Mouse (Mus musculus) limb, embryonic 14.5 days (tissue): Measurements from ENCODE around the gene Ssr1. TPM values are rescaled to one million over a fixed set of nuclear protein-coding genes. Genes with fewer than 3 reads are reported as not detected.

Experiments
- ATAC-seq: fragments of 200-750 bp; cut with Nextera tagmentation; 2 replicates; pipeline ENCODE4 v1.8.0; 2017; ENCODE audit warnings: low read depth, moderate number of reproducible peaks, moderate TSS enrichment; ENCODE audit not compliant: low FRiP score
- DNase-seq: peaks from one replicate; pipeline ENCODE4 v3.0.0-alpha.2; 2015; ENCODE audit warnings: low spot score
- H3K27ac ChIP-seq: fragments of 300-500 bp; sonication (generic); replicated peaks from 2 replicates; pipeline ENCODE4 v1.5.1; 2014; ENCODE audit warnings: low read depth, mild to moderate bottlenecking, low read length, moderate library complexity, mixed read lengths
- H3K27me3 ChIP-seq: fragments of 300-500 bp; sonication (generic); 2 replicates; pipeline ENCODE4 v1.6.1; 2014; ENCODE audit warnings: low read length, mixed read lengths; ENCODE audit not compliant: control insufficient read depth, insufficient read depth
- H3K36me3 ChIP-seq: fragments of 300-500 bp; sonication (generic); 2 replicates; pipeline ENCODE4 v1.6.1; 2014; ENCODE audit warnings: mild to moderate bottlenecking, low read length, moderate library complexity, mixed read lengths; ENCODE audit not compliant: control insufficient read depth, insufficient read depth
- H3K4me1 ChIP-seq: fragments of 300-500 bp; sonication (generic); 2 replicates; pipeline ENCODE4 v1.6.1; 2014; ENCODE audit warnings: antibody characterized with exemption, low read length, mixed read lengths; ENCODE audit not compliant: control insufficient read depth, insufficient read depth
- H3K4me2 ChIP-seq: fragments of 300-500 bp; sonication (generic); replicated peaks from 2 replicates; pipeline ENCODE4 v1.6.1; 2014; ENCODE audit warnings: low read depth, mild to moderate bottlenecking, low read length, moderate library complexity; ENCODE audit not compliant: severe bottlenecking
- H3K4me3 ChIP-seq: fragments of 300-500 bp; sonication (generic); replicated peaks from 2 replicates; pipeline ENCODE4 v1.5.1; 2014; ENCODE audit warnings: low read length
- H3K9ac ChIP-seq: fragments of 300-500 bp; sonication (generic); 2 replicates; pipeline ENCODE4 v1.6.1; 2014; ENCODE audit warnings: mild to moderate bottlenecking, low read depth, low read length, moderate library complexity; ENCODE audit not compliant: severe bottlenecking
- H3K9me3 ChIP-seq: fragments of 300-500 bp; sonication (generic); 2 replicates; pipeline ENCODE4 v1.6.1; 2016; ENCODE audit warnings: low read length; ENCODE audit not compliant: control insufficient read depth
- POLR2A ChIP-seq: fragments of 200-500 bp; IDR thresholded peaks from 2 replicates; pipeline ENCODE4 v1.8.0; 2012; ENCODE audit warnings: inconsistent platforms, mild to moderate bottlenecking, moderate library complexity, borderline replicate concordance; ENCODE audit not compliant: insufficient read depth, insufficient read length; ENCODE audit errors: extremely low read depth
- WGBS: fragments of 180-500 bp; shearing (Covaris S2); extraction: QIAGEN DNeasy Blood & Tissue Kit; methylation state at CpG from one replicate; pipeline ENCODE4 v1.1.7; 2014; 5-methylcytosine and 5-hydroxymethylcytosine counted together
- polyA plus RNA-seq, 2 experiments: library from polyadenylated mRNA; depleted of rRNA in 1 of 2; stranded (reverse) in 1 of 2; unstranded in 1 of 2; fragments of >200 nt; fragmentation: Nextera tagmentation in 1 of 2; extraction: Ambion mirVana in 1 of 2; gene quantifications; 2 replicates each; pipeline versions ENCODE4 v1.2.1 to v1.2.3; 2012 to 2014

Ssr1 gene
- polyA plus RNA-seq, 2 experiments = 36.2 to 137 TPM

- DNase-seq (no peak), ATAC-seq (no peak)
- TF ChIP-seq POLR2A = no peak
- Histone ChIP-seq H3K9ac (no peak overlapping the region), H3K4me1 (no peaks in the 10 kb centered on the region), H3K27ac (no peak overlapping the region), H3K4me2 (no peak overlapping the region), H3K4me3 (no peak overlapping the region), H3K9me3 (no peaks in the 10 kb centered on the region), H3K36me3 (no peaks in the 10 kb centered on the region), H3K27me3 (no peaks in the 10 kb centered on the region)
- 77% methylated on average over 5 of the region's 5 CpGs for WGBS
Observed at GRCm38 (mm10) chr13:38010444-38010910, 16.5 kb upstream of the Ssr1 start.

- Histone ChIP-seq H3K9ac (no peak overlapping the region), H3K4me2 (no peak overlapping the region), H3K9me3 (no peaks in the 10 kb centered on the region), H3K27me3 (no peaks in the 10 kb centered on the region), H3K27ac (no peak overlapping the region), H3K4me3 (no peak overlapping the region), H3K36me3 (no peaks in the 10 kb centered on the region), H3K4me1 (no peaks in the 10 kb centered on the region)
- 82% methylated on average over 5 of the region's 5 CpGs for WGBS
- ATAC-seq = no peak
- no peak for DNase-seq
- TF ChIP-seq POLR2A = no peak
Observed at GRCm38 (mm10) chr13:38009721-38010408, 15.8 kb upstream of the Ssr1 start.

GRCm38 (mm10) chr13:38007972-38008371, 14.0 kb upstream of the Ssr1 start:
- no peak overlapping the region for H3K9ac ChIP-seq
- DNase-seq (no peak), ATAC-seq (no peak)
- H3K9me3 ChIP-seq = no peaks in the 10 kb centered on the region
- no peaks in the 10 kb centered on the region for H3K4me1 ChIP-seq
- TF ChIP-seq POLR2A = no peak
- H3K36me3 ChIP-seq = no peaks in the 10 kb centered on the region
- no peak overlapping the region for H3K4me2 ChIP-seq
- no peak overlapping the region for H3K27ac ChIP-seq
- H3K4me3 ChIP-seq = no peak overlapping the region
- H3K27me3 ChIP-seq = no peaks in the 10 kb centered on the region
- 90% methylated on average over 2 of the region's 2 CpGs for WGBS

GRCm38 (mm10) chr13:38002461-38002860, 8.4 kb upstream of the Ssr1 start:
- H3K36me3 ChIP-seq = no peaks in the 10 kb centered on the region
- TF ChIP-seq POLR2A = no peak
- no peaks in the 10 kb centered on the region for H3K4me1 ChIP-seq
- H3K9ac ChIP-seq = no peak overlapping the region
- ATAC-seq (no peak), DNase-seq (no peak)
- no peaks in the 10 kb centered on the region for H3K9me3 ChIP-seq
- no peak overlapping the region for H3K4me2 ChIP-seq
- no peak overlapping the region for H3K27ac ChIP-seq
- H3K27me3 ChIP-seq = no peaks in the 10 kb centered on the region
- H3K4me3 ChIP-seq = no peak overlapping the region
- WGBS = 50% methylated on average over 1 of the region's 1 CpGs

GRCm38 (mm10) chr13:37999713-38000112, 5.7 kb upstream of the Ssr1 start:
- Histone ChIP-seq H3K9me3 (no peaks in the 10 kb centered on the region), H3K4me3 (no peak overlapping the region), H3K27me3 (no peaks in the 10 kb centered on the region), H3K27ac (no peak overlapping the region), H3K36me3 (no peaks in the 10 kb centered on the region), H3K4me1 (peaks cover under 1% of the 10 kb centered on the region; the same call in 1 of the 2 replicates), H3K4me2 (no peak overlapping the region), H3K9ac (no peak overlapping the region)
- DNase-seq (no peak), ATAC-seq (no peak)
- no peak for TF ChIP-seq POLR2A
- 81% methylated on average over 3 of the region's 3 CpGs for WGBS
